Mouse (Mus musculus): ENCODE measurements around the gene Opa3. TPM values are rescaled to one million over a fixed set of nuclear protein-coding genes. Genes with fewer than 3 reads are reported as not detected.

Gene Opa3
- total and polyA plus RNA-seq, 3 experiments, result 8.4 to 15.2 (median 14.2) TPM

GRCm38 (mm10) chr7:19297794-19298193 is 69.7 kb downstream of the Opa3 start:
- Histone ChIP-seq H3K4me3 (ENCODE audit: low read depth, low read length) (no peak overlapping the region), H3K36me3 (replicated peaks) (no peaks in the 10 kb centered on the region), H3K4me1 (ENCODE audit: insufficient read depth, low read depth, low read length) (peaks cover 36% of the 10 kb centered on the region), H3K27me3 (ENCODE audit: insufficient read depth, low read length) (peaks cover 18% of the 10 kb centered on the region), H3K9me3 (replicated peaks) (no peaks in the 10 kb centered on the region)
- TF ChIP-seq GATA1 (IDR thresholded peaks at IDR 0.05; ENCODE audit: borderline replicate concordance, low read length) (no peak), TAL1 (conservative IDR thresholded peaks at IDR 0.05; ENCODE audit: low read depth, low read length) (no peak), GATA2 (IDR thresholded peaks at IDR 0.05; ENCODE audit: borderline replicate concordance, low read depth, low read length) (no peak), POLR2AphosphoS5 (IDR thresholded peaks at IDR 0.05; ENCODE audit: insufficient replicate concordance, low read depth, low read length) (no peak), CTCF (IDR thresholded peaks at IDR 0.05; ENCODE audit: low read depth, low read length) (no peak)
- DNase-seq (ENCODE audit: low spot score) (no peak), ATAC-seq (ENCODE audit: extremely low read depth, insufficient number of reproducible peaks, low FRiP score, poor library complexity, severe bottlenecking) (no peak)

- H3K9me3 ChIP-seq (replicated peaks), result no peaks in the 10 kb centered on the region
- peaks cover 37% of the 10 kb centered on the region for H3K4me1 ChIP-seq (ENCODE audit: insufficient read depth, low read depth, low read length)
- no peak overlapping the region for H3K4me3 ChIP-seq (ENCODE audit: low read depth, low read length)
- H3K27me3 ChIP-seq (ENCODE audit: insufficient read depth, low read length), result peaks cover 15% of the 10 kb centered on the region
- no peak for DNase-seq (ENCODE audit: low spot score)
- ATAC-seq (ENCODE audit: extremely low read depth, insufficient number of reproducible peaks, low FRiP score, poor library complexity, severe bottlenecking), result no peak
- no peaks in the 10 kb centered on the region for H3K36me3 ChIP-seq (replicated peaks)
- TF ChIP-seq POLR2AphosphoS5 (IDR thresholded peaks at IDR 0.05; ENCODE audit: insufficient replicate concordance, low read depth, low read length) (no peak), TAL1 (conservative IDR thresholded peaks at IDR 0.05; ENCODE audit: low read depth, low read length) (no peak), CTCF (IDR thresholded peaks at IDR 0.05; ENCODE audit: low read depth, low read length) (no peak), GATA2 (IDR thresholded peaks at IDR 0.05; ENCODE audit: borderline replicate concordance, low read depth, low read length) (no peak), GATA1 (IDR thresholded peaks at IDR 0.05; ENCODE audit: borderline replicate concordance, low read length) (no peak)
Observed at GRCm38 (mm10) chr7:19299194-19299593, 71.1 kb downstream of the Opa3 start.

GRCm38 (mm10) chr7:19300501-19301421 is 72.6 kb downstream of the Opa3 start:
- Histone ChIP-seq H3K9me3 (replicated peaks) (no peaks in the 10 kb centered on the region), H3K4me1 (ENCODE audit: insufficient read depth, low read depth, low read length) (peaks cover 34% of the 10 kb centered on the region), H3K4me3 (ENCODE audit: low read depth, low read length) (peak overlapping the region; percentile 59; the same call in 1 of the 2 replicates), H3K36me3 (replicated peaks) (no peaks in the 10 kb centered on the region), H3K27me3 (ENCODE audit: insufficient read depth, low read length) (peaks cover 26% of the 10 kb centered on the region)
- ATAC-seq (ENCODE audit: extremely low read depth, insufficient number of reproducible peaks, low FRiP score, poor library complexity, severe bottlenecking) (peak; percentile 71), DNase-seq (ENCODE audit: low spot score) (no peak)
- peak; percentile 66 for TF ChIP-seq CTCF (IDR thresholded peaks at IDR 0.05; ENCODE audit: low read depth, low read length)
- TF ChIP-seq POLR2AphosphoS5 (IDR thresholded peaks at IDR 0.05; ENCODE audit: insufficient replicate concordance, low read depth, low read length), result no peak

- H3K36me3 ChIP-seq (replicated peaks), result no peaks in the 10 kb centered on the region
- no peaks in the 10 kb centered on the region for H3K9me3 ChIP-seq (replicated peaks)
- H3K27me3 ChIP-seq (ENCODE audit: insufficient read depth, low read length), result peaks cover 30% of the 10 kb centered on the region
- no peak for ATAC-seq (ENCODE audit: extremely low read depth, insufficient number of reproducible peaks, low FRiP score, poor library complexity, severe bottlenecking)
- H3K4me3 ChIP-seq (ENCODE audit: low read depth, low read length), result peak overlapping the region; percentile 34; the same call in 1 of the 2 replicates
- H3K4me1 ChIP-seq (ENCODE audit: insufficient read depth, low read depth, low read length), result peaks cover 34% of the 10 kb centered on the region
- no peak for DNase-seq (ENCODE audit: low spot score)
- TF ChIP-seq TAL1 (conservative IDR thresholded peaks at IDR 0.05; ENCODE audit: low read depth, low read length) (no peak), CTCF (IDR thresholded peaks at IDR 0.05; ENCODE audit: low read depth, low read length) (no peak), GATA2 (IDR thresholded peaks at IDR 0.05; ENCODE audit: borderline replicate concordance, low read depth, low read length) (no peak), GATA1 (IDR thresholded peaks at IDR 0.05; ENCODE audit: borderline replicate concordance, low read length) (no peak), POLR2AphosphoS5 (IDR thresholded peaks at IDR 0.05; ENCODE audit: insufficient replicate concordance, low read depth, low read length) (no peak)
Observed at GRCm38 (mm10) chr7:19301461-19302263, 73.5 kb downstream of the Opa3 start.

GRCm38 (mm10) chr7:19302264-19303045 is 74.3 kb downstream of the Opa3 start:
- ATAC-seq (ENCODE audit: extremely low read depth, insufficient number of reproducible peaks, low FRiP score, poor library complexity, severe bottlenecking) (no peak), DNase-seq (ENCODE audit: low spot score) (no peak)
- Histone ChIP-seq H3K4me1 (ENCODE audit: insufficient read depth, low read depth, low read length) (peaks cover 39% of the 10 kb centered on the region), H3K9me3 (replicated peaks) (no peaks in the 10 kb centered on the region), H3K4me3 (ENCODE audit: low read depth, low read length) (no peak overlapping the region), H3K36me3 (replicated peaks) (no peaks in the 10 kb centered on the region), H3K27me3 (ENCODE audit: insufficient read depth, low read length) (peaks cover 35% of the 10 kb centered on the region)
- TF ChIP-seq TAL1 (conservative IDR thresholded peaks at IDR 0.05; ENCODE audit: low read depth, low read length) (no peak), GATA1 (IDR thresholded peaks at IDR 0.05; ENCODE audit: borderline replicate concordance, low read length) (no peak), GATA2 (IDR thresholded peaks at IDR 0.05; ENCODE audit: borderline replicate concordance, low read depth, low read length) (no peak), POLR2AphosphoS5 (IDR thresholded peaks at IDR 0.05; ENCODE audit: insufficient replicate concordance, low read depth, low read length) (no peak), CTCF (IDR thresholded peaks at IDR 0.05; ENCODE audit: low read depth, low read length) (no peak)
